In the genomic region with DNA sequence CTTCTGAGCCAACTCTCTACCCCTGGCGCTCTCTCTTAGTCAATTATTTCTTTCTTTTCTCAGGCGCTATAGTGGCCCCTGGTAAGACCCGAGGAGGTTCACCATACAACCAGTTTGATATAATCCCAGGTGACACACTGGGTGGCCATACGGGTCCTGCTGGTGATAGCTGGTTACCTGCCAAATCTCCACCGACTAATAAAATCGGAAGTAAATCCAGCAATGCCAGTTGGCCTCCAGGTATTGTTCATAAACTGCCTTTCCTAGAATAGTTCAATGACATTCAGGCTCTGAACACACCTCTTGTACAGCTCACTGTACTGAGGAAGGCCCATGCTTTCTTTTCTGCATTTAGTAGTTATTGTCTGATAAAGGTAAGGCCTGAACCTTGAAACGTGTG, we compare ENCODE assay signal across 27 mouse cellular contexts. TPM values are rescaled to one million over a fixed set of nuclear protein-coding genes. Genes with fewer than 3 reads are reported as not detected.
DNase-seq lines count a peak whose midpoint lies in the region; ATAC-seq and TF ChIP-seq lines count a peak whose summit lies in the region.
"Had no signal": no experiment of that assay in that cellular context is flagged by ENCODE, and none has a peak within 500 bp of the region (broad histone marks: within the 10 kb centered on the region; RNA-seq: fewer than 3 reads in every experiment).

No protein-coding gene starts in this region.

- no peaks in the 10 kb centered on the region for H3K79me2 ChIP-seq in heart, adult 2 months (replicated peaks; ENCODE audit: control insufficient read depth, insufficient read depth, low read length)

- peak overlapping the region; percentile 41; the same call in 1 of the 2 replicates for H3K27ac ChIP-seq in heart, embryonic 13.5 days (replicated peaks)
- H3K27ac ChIP-seq in heart, adult 2 months, result no peak overlapping the region
- H3K27ac ChIP-seq in lung, embryonic 15.5 days, result 0 out of 2 replicates have a peak overlapping the region, but pooled peaks have one; percentile 33
- H3K27ac ChIP-seq: embryonic facial prominence, embryonic 13.5 days; forebrain, embryonic 13.5 days; hindbrain, embryonic 10.5 days; hindbrain, embryonic 15.5 days; limb, embryonic 12.5 days; macrophage; midbrain, embryonic 13.5 days; neural tube, embryonic 13.5 days had no signal

- H3K9ac ChIP-seq in heart, embryonic 13.5 days, result no peak overlapping the region
- no peak overlapping the region for H3K9ac ChIP-seq in heart, adult 2 months (ENCODE audit: low read depth, low read length)
- no peak overlapping the region for H3K9ac ChIP-seq in lung, embryonic 15.5 days
- H3K9ac ChIP-seq: embryonic facial prominence, embryonic 13.5 days; forebrain, embryonic 13.5 days; hindbrain, embryonic 15.5 days; limb, embryonic 12.5 days; midbrain, embryonic 13.5 days; neural tube, embryonic 13.5 days had no signal

- 92% methylated on average over 7 of the region's 7 CpGs for WGBS in heart, embryonic 13.5 days
- 90% methylated on average over 7 of the region's 7 CpGs for WGBS in heart, adult 2 months
- WGBS in lung, embryonic 15.5 days, result 93% methylated on average over 7 of the region's 7 CpGs

- TF ChIP-seq CTCF in heart, adult 2 months (IDR thresholded peaks at IDR 0.05), result no peak

- peaks cover 95% of the 10 kb centered on the region for H3K36me3 ChIP-seq in heart, embryonic 13.5 days
- peaks cover 15% of the 10 kb centered on the region for H3K36me3 ChIP-seq in heart, adult 2 months (ENCODE audit: control insufficient read depth, insufficient read depth, low read length)
- peaks cover 82% of the 10 kb centered on the region for H3K36me3 ChIP-seq in lung, embryonic 15.5 days

- H3K4me1 ChIP-seq in heart, embryonic 13.5 days, result peaks cover 18% of the 10 kb centered on the region
- H3K4me1 ChIP-seq in heart, adult 2 months (ENCODE audit: control insufficient read depth, insufficient read depth, low read length), result no peaks in the 10 kb centered on the region; the same call in 1 of the 2 replicates
- no peaks in the 10 kb centered on the region for H3K4me1 ChIP-seq in lung, embryonic 15.5 days
- H3K4me1 ChIP-seq: embryonic facial prominence, embryonic 13.5 days; forebrain, embryonic 13.5 days; hindbrain, embryonic 10.5 days; hindbrain, embryonic 15.5 days; limb, embryonic 12.5 days; midbrain, embryonic 13.5 days; neural tube, embryonic 13.5 days had no signal

- TF ChIP-seq EP300 in heart, adult 2 months (IDR thresholded peaks at IDR 0.05; ENCODE audit: insufficient read depth, low read depth, low read length), result no peak

- H3K4me3 ChIP-seq in heart, embryonic 13.5 days, result no peak overlapping the region
- no peak overlapping the region for H3K4me3 ChIP-seq in heart, adult 2 months
- no peak overlapping the region for H3K4me3 ChIP-seq in lung, embryonic 15.5 days
- H3K4me3 ChIP-seq: embryonic facial prominence, embryonic 13.5 days; erythroblast, embryonic 14.5 days; forebrain, embryonic 13.5 days; hindbrain, embryonic 10.5 days; hindbrain, embryonic 15.5 days; limb, embryonic 12.5 days; midbrain, embryonic 13.5 days; neural tube, embryonic 13.5 days had no signal

- no peak for ATAC-seq in heart, embryonic 13.5 days (ENCODE audit: extremely low read depth, insufficient number of reproducible peaks, low FRiP score, low TSS enrichment)
- no peak for ATAC-seq in lung, embryonic 15.5 days (ENCODE audit: borderline replicate concordance, extremely low read depth, low FRiP score, low TSS enrichment)
- ATAC-seq: forebrain, embryonic 13.5 days; inflammation-experienced regulatory T-cells, adult 6 months; midbrain, embryonic 13.5 days had no signal

- TF ChIP-seq POLR2A in heart, adult 2 months (IDR thresholded peaks at IDR 0.05; ENCODE audit: insufficient read depth, low read depth, low read length), result no peak

- no peak overlapping the region for H3K4me2 ChIP-seq in heart, embryonic 13.5 days
- H3K4me2 ChIP-seq in lung, embryonic 15.5 days, result no peak overlapping the region
- H3K4me2 ChIP-seq: embryonic facial prominence, embryonic 13.5 days; forebrain, embryonic 13.5 days; heart, embryonic 11.5 days; hindbrain, embryonic 15.5 days; limb, embryonic 12.5 days; midbrain, embryonic 13.5 days; neural tube, embryonic 13.5 days had no signal

- no peaks in the 10 kb centered on the region for H3K27me3 ChIP-seq in heart, embryonic 13.5 days (replicated peaks)
- H3K27me3 ChIP-seq in heart, adult 2 months (ENCODE audit: control insufficient read depth, insufficient read depth, low read length), result no peaks in the 10 kb centered on the region
- H3K27me3 ChIP-seq in lung, embryonic 15.5 days, result no peaks in the 10 kb centered on the region
- H3K27me3 ChIP-seq: CH12.LX; embryonic facial prominence, embryonic 13.5 days; forebrain, embryonic 13.5 days; hindbrain, embryonic 15.5 days; limb, embryonic 12.5 days; midbrain, embryonic 13.5 days; neural tube, embryonic 13.5 days had no signal

- intact Hi-C loops in heart, adult 2 months (cut with DNase I), result no loop called here

- H3K9me3 ChIP-seq in heart, embryonic 13.5 days, result no peaks in the 10 kb centered on the region
- no peaks in the 10 kb centered on the region for H3K9me3 ChIP-seq in lung, embryonic 15.5 days
- H3K9me3 ChIP-seq: embryonic facial prominence, embryonic 13.5 days; forebrain, embryonic 13.5 days; hindbrain, embryonic 10.5 days; hindbrain, embryonic 15.5 days; limb, embryonic 12.5 days; midbrain, embryonic 13.5 days; neural tube, embryonic 13.5 days had no signal

- no peak for DNase-seq in heart, adult 2 months
- no peak for DNase-seq in lung, postnatal 14 days
- DNase-seq in cerebellum, adult 9-11 months, result peak; percentile 43
- DNase-seq in urinary bladder, postnatal 36 days (ENCODE audit: low spot score in 2 of 2), result no peak
- no peak for DNase-seq in adrenal gland, postnatal 4 days (ENCODE audit: low spot score in 2 of 2)
- DNase-seq: adrenal gland, adult 8-10 months; B cell, adult 2 months; gastrocnemius, postnatal 10 days; heart, postnatal 10 days; kidney, postnatal 14 days; right cerebral cortex, postnatal 4 days; thymus, adult 2 months; thymus, postnatal 36 days had no signal

RNA-seq across cellular contexts. Expression of gene Adsl, which starts 31.7 kb away (rescaled TPM):
- polyA plus RNA-seq in heart, embryonic 13.5 days (2015; fragmentation: Nextera tagmentation; extraction: Ambion mirVana), result 144 and 153 TPM in 2 replicates
- 10 to 100 TPM; 75.7 to 79.2 TPM for total RNA-seq in heart, adult 2 months (2021)
- 92.2 and 110 TPM in 2 replicates for polyA plus RNA-seq in heart, adult 2 months (2012; rRNA removed)
- polyA plus RNA-seq in lung, embryonic 15.5 days (2015; fragmentation: Nextera tagmentation; extraction: Ambion mirVana), result 157 and 171 TPM in 2 replicates
- total RNA-seq in adrenal gland, postnatal 4 days (2021), result 10 to 100 TPM; 58.3 to 60.1 TPM
